Mouse (Mus musculus) heart, postnatal 10 days (tissue): ENCODE measurements at regions not wholly inside any gene's neighbourhood (a gene's known extent, or its start where the extent isn't known, plus 50 kb on each side); places are given as distances from the start of the nearest gene placed in this dataset.

Experiments used
- DNase-seq, 2 experiments: peaks; one replicate each; pipeline ENCODE4 v3.0.0; 2021
- intact Hi-C: fragments of 180-260 bp; cut with DNase I; formaldehyde crosslinking; loops from one replicate; pipeline ENCODE4 v1.15.1; 2025
- microRNA-seq, 2 experiments: library from miRNA; unstranded; fragments of <30 nt; microRNA quantifications; one replicate each; pipeline ENCODE4 v1.2.0; 2022

DNA sequence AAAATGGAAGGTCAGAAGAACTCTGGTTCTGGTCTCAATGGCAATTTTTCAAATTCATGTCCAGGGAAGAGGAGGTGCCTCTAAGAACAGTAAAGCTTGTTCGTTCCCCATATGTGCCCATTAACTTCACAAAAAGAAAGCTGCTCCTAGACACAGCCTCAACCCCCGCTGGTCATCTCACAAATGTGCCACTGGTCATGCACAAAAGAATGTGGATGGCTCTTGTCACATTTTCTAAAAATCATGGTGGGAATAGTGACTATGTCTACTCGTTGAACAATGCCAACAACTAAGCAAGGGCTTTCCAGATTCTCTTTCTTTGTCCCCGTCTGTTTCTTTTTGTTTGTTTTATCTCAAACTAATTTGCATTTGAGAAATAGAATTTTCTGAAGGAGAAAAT lies 510.3 kb upstream of the Mms22l start:
- intact Hi-C loops = no loop called here

DNA sequence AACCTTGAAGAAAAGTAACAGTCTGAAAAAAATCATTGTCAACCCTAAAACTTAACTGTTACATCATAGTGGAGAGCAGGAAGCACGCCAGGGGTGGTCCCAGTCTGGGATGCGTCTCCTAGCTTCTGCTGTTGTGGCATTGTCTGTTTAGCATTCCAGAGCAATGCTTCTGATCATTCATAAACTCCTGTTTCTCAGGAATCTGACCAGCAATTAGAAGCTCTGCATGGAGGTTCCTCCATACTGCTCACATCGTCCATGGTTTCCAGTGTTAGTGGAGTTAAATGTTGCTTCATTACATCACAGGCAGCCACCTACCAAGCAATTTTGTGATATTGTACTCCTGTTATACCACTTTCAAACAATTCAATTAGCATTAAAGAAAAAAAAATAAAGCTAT lies 502.4 kb upstream of the Mms22l start:
- DNase-seq = no peak
- intact Hi-C loops = no loop called here

More for the DNA sequence above, 510.3 kb upstream of the Mms22l start:
- no peak for DNase-seq

DNA sequence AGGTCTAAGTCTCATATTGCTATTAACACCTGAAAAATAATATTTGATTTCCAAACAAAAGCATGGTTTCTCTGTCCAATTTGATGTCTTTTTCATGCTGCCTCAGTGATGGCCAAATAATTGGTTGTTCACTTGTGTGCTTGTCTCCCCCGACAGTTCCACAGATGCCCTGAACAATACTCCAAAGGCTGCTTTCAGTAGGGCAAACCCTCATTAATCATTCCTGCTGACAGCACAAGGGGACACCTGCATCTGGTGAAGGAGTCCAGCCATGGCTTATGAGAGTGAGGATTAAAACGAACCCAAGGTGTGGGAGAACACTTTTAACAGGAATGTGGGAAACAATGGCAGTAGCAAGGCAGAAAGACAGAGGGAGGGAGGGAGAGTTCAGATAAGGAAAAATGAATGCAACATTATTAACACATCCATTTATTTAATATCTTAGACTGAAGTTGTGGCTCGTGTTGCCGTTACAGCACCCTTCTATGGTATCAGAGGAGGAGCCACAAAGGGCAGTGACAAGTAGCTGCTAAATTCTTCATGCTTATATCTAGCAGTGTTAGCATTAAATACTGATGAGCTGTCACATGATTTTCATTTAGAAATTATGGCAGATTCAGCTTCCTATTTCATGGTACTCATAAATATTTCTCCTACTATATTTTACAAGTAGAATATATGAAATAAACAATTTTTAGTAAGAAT lies 501.8 kb upstream of the Mms22l start:
- DNase-seq = no peak
- intact Hi-C loops = no loop called here

DNA sequence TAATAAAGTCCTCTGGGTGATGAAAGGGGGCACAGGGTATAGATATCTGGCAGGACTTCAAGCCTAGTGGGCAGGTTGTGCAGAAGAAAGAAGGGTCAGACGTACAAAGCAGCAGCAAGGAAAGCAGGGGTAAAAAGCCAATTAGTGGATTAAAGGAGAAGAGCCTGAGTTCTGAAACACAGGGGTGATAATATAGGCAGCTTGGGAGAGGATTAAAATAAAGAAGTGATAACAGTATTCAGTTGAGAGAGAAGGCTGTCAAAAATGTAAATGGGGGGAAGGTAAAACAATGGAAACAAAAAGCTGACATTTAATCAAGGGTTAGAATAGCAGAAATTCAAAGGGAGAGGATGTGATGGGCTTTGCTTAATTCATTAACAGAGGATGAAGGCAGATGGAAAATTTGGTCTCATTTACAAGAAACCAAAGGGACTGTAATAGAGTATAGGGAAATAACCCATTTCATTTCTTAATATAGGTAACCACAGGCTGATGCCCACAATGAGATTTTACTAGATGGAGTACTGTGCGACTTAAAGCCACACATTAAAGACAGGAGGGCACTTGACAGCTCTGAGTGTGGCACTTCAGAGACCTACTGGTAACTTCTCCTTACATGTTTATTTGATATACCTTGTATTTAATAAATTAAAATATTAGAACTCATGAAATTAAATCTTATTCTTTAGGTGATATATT lies 489.8 kb upstream of the Mms22l start:
- intact Hi-C loops = no loop called here
- no peak for DNase-seq

DNA sequence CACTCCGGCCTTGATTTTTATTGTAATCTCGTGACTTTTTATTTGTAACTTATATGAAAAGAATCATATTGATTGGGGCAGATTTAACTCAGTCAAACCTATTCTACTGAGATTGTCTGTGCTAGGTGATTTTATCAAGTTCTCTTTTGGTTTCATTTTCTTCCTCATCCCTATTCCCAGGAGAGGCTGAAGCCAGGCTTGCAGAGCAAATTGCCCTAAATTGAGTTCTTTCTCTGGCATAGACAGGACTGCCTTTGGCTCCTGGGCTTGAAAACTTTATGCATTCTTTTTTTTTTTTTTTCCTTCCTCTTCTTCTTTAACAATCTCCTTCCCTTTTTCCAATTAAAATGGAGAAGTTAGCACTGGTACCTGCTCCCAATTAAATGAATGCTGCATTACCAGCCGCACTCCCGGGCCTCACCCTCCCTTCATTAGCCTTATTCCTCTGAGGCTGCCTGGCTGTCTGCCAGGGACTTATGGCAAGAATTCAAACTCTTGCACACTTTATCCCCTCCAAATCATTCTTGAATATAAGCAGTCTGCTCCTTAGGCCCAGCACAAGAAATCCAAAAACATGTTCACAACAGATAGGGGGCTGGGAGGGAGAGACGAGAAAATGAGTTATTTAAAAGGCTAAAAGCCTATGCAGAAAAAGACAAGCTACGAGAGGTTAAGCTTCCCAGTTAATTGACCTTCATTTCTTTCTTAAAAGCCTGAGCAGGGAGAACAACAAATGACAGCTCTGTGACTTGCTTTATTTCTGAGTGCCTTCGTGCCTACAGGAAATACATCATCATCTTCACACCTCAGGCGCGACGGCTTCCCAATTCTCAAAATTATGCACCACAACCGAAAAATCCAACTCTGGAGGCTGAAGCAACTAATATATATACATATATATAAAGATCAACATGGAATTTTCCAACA lies 476.8 kb upstream of the Mms22l start:
- peak; percentile 10 to 11 for DNase-seq
- intact Hi-C loops = no loop called here

Small RNA genes in the stretch of these regions (microRNA-seq; reads per million reads assigned to microRNA genes)
- 0 reads per million in 2 experiments for gene Gm25978
